Mouse (Mus musculus): ENCODE results near the gene Lmf2. TPM values are rescaled to one million over a fixed set of nuclear protein-coding genes. Genes with fewer than 3 reads are reported as not detected.

Lmf2 gene
- polyA plus RNA-seq, 1 experiment from 2014 or later = 33.0 TPM

DNA sequence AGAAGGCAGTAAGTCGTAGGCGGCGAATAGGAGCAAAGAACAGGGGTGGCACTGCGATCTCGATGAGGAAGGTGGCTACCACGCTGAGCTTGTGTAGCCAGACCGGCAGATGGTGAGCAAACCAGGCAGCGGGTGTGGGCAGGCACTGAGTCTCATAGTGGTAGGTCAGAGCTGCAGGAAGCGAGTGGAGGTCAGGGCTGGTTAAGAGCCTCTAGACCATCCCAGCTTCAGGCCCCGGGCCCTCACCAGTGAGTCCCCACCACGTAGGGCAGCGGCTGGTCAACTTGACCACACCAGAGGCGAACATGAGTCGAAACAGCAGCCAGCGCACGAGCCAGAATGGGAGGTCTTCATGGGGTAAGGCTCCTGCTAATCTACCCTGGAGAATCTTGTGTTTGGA, 1.6 kb downstream of the Lmf2 start:
- 94% methylated on average over 16 of the region's 16 CpGs for WGBS
- Histone ChIP-seq H3K27ac (ENCODE audit: low read depth, low read length) (no peak overlapping the region), H3K4me3 (ENCODE audit: low read length) (no peak overlapping the region), H3K9ac (ENCODE audit: low read depth, low read length) (no peak overlapping the region), H3K27me3 (replicated peaks; ENCODE audit: control insufficient read depth, insufficient read depth, low read length) (no peaks in the 10 kb centered on the region), H3K36me3 (ENCODE audit: control insufficient read depth, insufficient read depth, low read length) (peaks cover 25% of the 10 kb centered on the region), H3K4me1 (ENCODE audit: control insufficient read depth, insufficient read depth, low read depth, low read length) (peaks cover 30% of the 10 kb centered on the region), H3K9me3 (ENCODE audit: control insufficient read depth, low read length) (no peaks in the 10 kb centered on the region), H3K4me2 (ENCODE audit: low read length) (no peak overlapping the region; the same call in 1 of the 2 replicates)
- ATAC-seq = no peak

DNA sequence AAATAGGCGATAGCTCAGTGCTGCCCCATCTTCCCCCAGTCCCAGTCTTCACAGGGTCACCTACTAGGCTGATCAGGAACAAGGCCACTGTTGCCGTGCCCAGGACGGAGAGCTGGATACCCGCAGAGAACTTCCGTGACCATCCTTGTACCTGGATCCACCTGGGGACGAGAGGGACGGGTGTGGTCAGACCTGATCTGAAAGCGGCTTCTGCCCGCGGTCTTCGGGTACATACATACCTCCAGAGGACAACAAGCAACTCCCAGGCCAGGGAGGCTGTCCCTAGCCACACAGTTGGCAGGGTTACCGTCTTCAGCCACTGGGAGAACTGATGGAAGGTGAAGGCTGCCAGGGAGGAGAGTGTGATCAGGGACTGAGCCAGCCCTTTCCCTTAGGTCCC, 2.7 kb downstream of the Lmf2 start:
- Histone ChIP-seq H3K9ac (ENCODE audit: low read depth, low read length) (no peak overlapping the region), H3K4me3 (ENCODE audit: low read length) (no peak overlapping the region), H3K36me3 (ENCODE audit: control insufficient read depth, insufficient read depth, low read length) (peaks cover 25% of the 10 kb centered on the region), H3K4me1 (ENCODE audit: control insufficient read depth, insufficient read depth, low read depth, low read length) (peaks cover 23% of the 10 kb centered on the region), H3K9me3 (ENCODE audit: control insufficient read depth, low read length) (no peaks in the 10 kb centered on the region), H3K27me3 (replicated peaks; ENCODE audit: control insufficient read depth, insufficient read depth, low read length) (no peaks in the 10 kb centered on the region), H3K4me2 (ENCODE audit: low read length) (no peak overlapping the region), H3K27ac (ENCODE audit: low read depth, low read length) (no peak overlapping the region)
- 98% methylated on average over 12 of the region's 12 CpGs for WGBS
- ATAC-seq = no peak

DNA sequence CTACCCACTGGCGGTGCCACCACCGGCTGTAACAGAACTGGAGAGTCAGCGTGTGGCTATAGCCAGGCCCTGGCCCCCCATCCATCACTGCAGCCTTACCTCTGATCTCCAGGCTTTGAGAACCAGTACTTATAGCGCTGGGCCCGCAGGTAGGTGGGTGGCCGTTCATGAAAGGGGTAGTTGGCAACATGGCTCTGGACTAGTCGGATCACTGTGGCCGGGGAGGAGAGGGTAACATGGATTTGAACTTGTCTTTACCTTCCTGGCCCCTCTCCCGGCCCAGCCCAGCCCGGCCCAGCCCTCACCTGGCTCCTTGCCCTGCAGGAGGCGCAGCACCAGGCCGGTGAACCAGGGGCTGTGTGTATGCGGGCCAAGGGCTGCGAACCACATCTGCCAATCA, 3.4 kb downstream of the Lmf2 start:
- no peak for ATAC-seq

DNA sequence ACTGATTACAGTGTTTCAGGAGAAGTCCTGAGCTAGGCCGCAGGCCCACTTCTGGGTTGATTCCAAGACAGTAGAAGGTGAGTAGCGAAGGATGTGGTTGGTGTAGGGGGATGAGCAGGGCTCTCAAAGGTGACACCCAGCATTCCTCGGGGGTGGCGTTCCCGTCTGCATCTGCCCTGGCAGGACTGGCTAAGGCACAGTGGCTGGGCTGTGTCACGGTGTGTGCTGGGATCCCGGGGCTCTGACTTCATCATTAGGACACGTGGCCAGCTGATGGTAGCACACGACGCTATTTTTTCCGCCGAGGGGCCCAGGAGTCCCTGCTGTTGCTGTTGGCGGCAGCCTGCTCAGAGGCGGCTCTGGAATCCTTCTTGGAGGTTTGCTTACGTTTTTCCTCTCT, 4.2 kb downstream of the Lmf2 start:
- no peak for ATAC-seq
- Histone ChIP-seq H3K27me3 (replicated peaks; ENCODE audit: control insufficient read depth, insufficient read depth, low read length) (no peaks in the 10 kb centered on the region), H3K9ac (ENCODE audit: low read depth, low read length) (no peak overlapping the region), H3K36me3 (ENCODE audit: control insufficient read depth, insufficient read depth, low read length) (peaks cover 25% of the 10 kb centered on the region), H3K9me3 (ENCODE audit: control insufficient read depth, low read length) (no peaks in the 10 kb centered on the region), H3K27ac (ENCODE audit: low read depth, low read length) (no peak overlapping the region), H3K4me1 (ENCODE audit: control insufficient read depth, insufficient read depth, low read depth, low read length) (peaks cover 10% of the 10 kb centered on the region), H3K4me2 (ENCODE audit: low read length) (no peak overlapping the region), H3K4me3 (ENCODE audit: low read length) (no peak overlapping the region)
- WGBS = 90% methylated on average over 15 of the region's 15 CpGs

More for the DNA sequence above, 3.4 kb downstream of the Lmf2 start:
- H3K27me3 ChIP-seq (replicated peaks; ENCODE audit: control insufficient read depth, insufficient read depth, low read length) = no peaks in the 10 kb centered on the region
- H3K36me3 ChIP-seq (ENCODE audit: control insufficient read depth, insufficient read depth, low read length) = peaks cover 25% of the 10 kb centered on the region
- H3K4me1 ChIP-seq (ENCODE audit: control insufficient read depth, insufficient read depth, low read depth, low read length) = peaks cover 17% of the 10 kb centered on the region
- no peak overlapping the region for H3K9ac ChIP-seq (ENCODE audit: low read depth, low read length)
- no peak overlapping the region for H3K4me2 ChIP-seq (ENCODE audit: low read length)
- H3K4me3 ChIP-seq (ENCODE audit: low read length) = no peak overlapping the region
- H3K27ac ChIP-seq (ENCODE audit: low read depth, low read length) = no peak overlapping the region
- H3K9me3 ChIP-seq (ENCODE audit: control insufficient read depth, low read length) = no peaks in the 10 kb centered on the region
- 96% methylated on average over 14 of the region's 14 CpGs for WGBS

DNA sequence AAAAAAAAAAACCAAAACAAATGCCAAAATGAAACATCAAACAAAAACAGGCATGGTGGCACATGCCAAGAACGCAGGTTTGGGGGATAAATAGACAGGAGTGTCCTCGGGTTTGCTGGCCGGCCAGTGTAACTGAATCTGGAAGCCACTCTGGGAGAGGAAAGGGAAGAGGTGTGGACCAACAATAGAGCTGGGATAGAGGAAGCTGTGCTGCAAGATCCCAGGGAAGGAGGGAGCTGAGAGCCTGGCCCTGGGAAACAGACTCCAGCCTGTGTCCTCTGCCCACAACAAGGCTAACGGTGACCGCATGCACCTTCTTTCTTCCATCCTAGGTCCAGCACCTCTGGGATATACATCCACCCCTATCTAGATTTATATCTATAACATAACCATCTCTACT, 5.0 kb downstream of the Lmf2 start:
- no peaks in the 10 kb centered on the region for H3K27me3 ChIP-seq (replicated peaks; ENCODE audit: control insufficient read depth, insufficient read depth, low read length)
- H3K9me3 ChIP-seq (ENCODE audit: control insufficient read depth, low read length) = no peaks in the 10 kb centered on the region
- 83% methylated on average over 5 of the region's 5 CpGs for WGBS
- peaks cover 10% of the 10 kb centered on the region for H3K4me1 ChIP-seq (ENCODE audit: control insufficient read depth, insufficient read depth, low read depth, low read length)
- no peak overlapping the region for H3K9ac ChIP-seq (ENCODE audit: low read depth, low read length)
- no peak overlapping the region for H3K4me2 ChIP-seq (ENCODE audit: low read length)
- no peak overlapping the region for H3K4me3 ChIP-seq (ENCODE audit: low read length)
- H3K27ac ChIP-seq (ENCODE audit: low read depth, low read length) = no peak overlapping the region
- H3K36me3 ChIP-seq (ENCODE audit: control insufficient read depth, insufficient read depth, low read length) = peaks cover 25% of the 10 kb centered on the region
- ATAC-seq = no peak

DNA sequence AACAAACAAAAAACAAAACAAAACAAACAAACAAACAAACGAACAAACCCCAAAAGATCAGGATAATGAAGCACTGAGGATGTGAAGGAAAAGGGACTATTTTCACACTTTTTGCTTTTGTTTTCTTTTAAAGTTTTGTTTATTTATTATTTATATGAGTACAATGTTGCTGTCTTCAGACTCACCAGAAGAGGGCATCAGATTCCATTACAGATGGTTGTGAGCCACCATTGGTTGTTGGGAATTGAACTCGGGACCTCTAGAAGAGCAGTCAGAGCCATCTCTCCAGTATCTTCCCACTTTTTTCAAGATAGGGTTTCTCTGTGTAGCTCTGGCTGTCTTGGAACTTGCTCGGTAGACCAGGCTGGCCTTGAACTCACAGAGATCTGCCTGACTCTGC, 12.1 kb downstream of the Lmf2 start:
- no peaks in the 10 kb centered on the region for H3K27me3 ChIP-seq (replicated peaks; ENCODE audit: control insufficient read depth, insufficient read depth, low read length)
- no peaks in the 10 kb centered on the region for H3K4me1 ChIP-seq (ENCODE audit: control insufficient read depth, insufficient read depth, low read depth, low read length)
- no peak overlapping the region for H3K4me3 ChIP-seq (ENCODE audit: low read length)
- 91% methylated on average over 3 of the region's 3 CpGs for WGBS
- H3K27ac ChIP-seq (ENCODE audit: low read depth, low read length) = no peak overlapping the region
- no peaks in the 10 kb centered on the region for H3K36me3 ChIP-seq (ENCODE audit: control insufficient read depth, insufficient read depth, low read length)
- no peak overlapping the region for H3K4me2 ChIP-seq (ENCODE audit: low read length)
- ATAC-seq = no peak
- no peaks in the 10 kb centered on the region for H3K9me3 ChIP-seq (ENCODE audit: control insufficient read depth, low read length)
- H3K9ac ChIP-seq (ENCODE audit: low read depth, low read length) = no peak overlapping the region

DNA sequence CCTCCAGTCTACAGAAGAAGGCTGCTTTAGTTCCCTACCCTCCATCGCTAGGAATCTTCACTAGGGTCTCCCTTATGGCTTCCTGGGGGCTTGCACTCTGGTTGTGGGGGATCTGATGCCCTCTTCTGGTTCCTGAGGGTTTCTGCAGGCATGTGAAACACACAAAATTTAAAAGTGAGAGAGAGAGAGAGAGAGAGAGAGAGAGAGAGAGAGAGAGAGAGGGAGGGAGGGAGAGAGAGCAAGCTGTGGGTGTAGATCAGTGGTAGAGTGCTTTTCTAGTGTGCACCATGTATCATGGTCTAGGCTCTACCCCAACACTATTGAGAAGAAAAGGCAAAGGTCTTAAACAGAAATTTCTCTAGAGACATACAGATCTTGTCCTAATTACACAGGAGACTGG, 13.8 kb downstream of the Lmf2 start:
- 45% methylated on average over 1 of the region's 1 CpGs for WGBS
- H3K4me1 ChIP-seq (ENCODE audit: control insufficient read depth, insufficient read depth, low read depth, low read length) = no peaks in the 10 kb centered on the region

DNA sequence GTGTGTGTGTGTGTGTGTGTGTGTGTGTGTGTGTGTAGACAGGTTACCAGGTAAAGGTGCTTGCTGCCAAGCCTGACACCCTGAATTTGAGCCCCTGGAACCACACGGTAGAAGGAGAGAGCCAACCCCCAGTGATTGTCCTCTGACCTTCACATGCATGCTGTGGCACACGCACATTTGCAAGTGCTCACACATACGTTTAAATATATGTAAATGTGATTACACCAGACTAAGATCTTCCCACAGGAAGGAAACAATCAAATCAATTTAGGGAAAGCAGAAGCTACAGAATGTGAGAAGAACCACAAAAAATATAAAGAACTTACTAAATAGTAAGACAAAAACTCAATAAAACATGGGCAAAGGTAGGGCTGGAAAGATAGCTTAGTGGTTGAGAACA, 15.3 kb downstream of the Lmf2 start:
- WGBS = 89% methylated on average over 3 of the region's 3 CpGs
- no peak for ATAC-seq
- Histone ChIP-seq H3K4me2 (ENCODE audit: low read length) (no peak overlapping the region), H3K4me3 (ENCODE audit: low read length) (no peak overlapping the region), H3K27ac (ENCODE audit: low read depth, low read length) (no peak overlapping the region), H3K27me3 (replicated peaks; ENCODE audit: control insufficient read depth, insufficient read depth, low read length) (no peaks in the 10 kb centered on the region), H3K4me1 (ENCODE audit: control insufficient read depth, insufficient read depth, low read depth, low read length) (no peaks in the 10 kb centered on the region), H3K9ac (ENCODE audit: low read depth, low read length) (no peak overlapping the region), H3K9me3 (ENCODE audit: control insufficient read depth, low read length) (no peaks in the 10 kb centered on the region), H3K36me3 (ENCODE audit: control insufficient read depth, insufficient read depth, low read length) (no peaks in the 10 kb centered on the region)

More for the DNA sequence above, 13.8 kb downstream of the Lmf2 start:
- ATAC-seq = no peak
- Histone ChIP-seq H3K9ac (ENCODE audit: low read depth, low read length) (no peak overlapping the region), H3K36me3 (ENCODE audit: control insufficient read depth, insufficient read depth, low read length) (no peaks in the 10 kb centered on the region), H3K4me3 (ENCODE audit: low read length) (no peak overlapping the region), H3K27ac (ENCODE audit: low read depth, low read length) (no peak overlapping the region), H3K9me3 (ENCODE audit: control insufficient read depth, low read length) (no peaks in the 10 kb centered on the region), H3K4me2 (ENCODE audit: low read length) (no peak overlapping the region), H3K27me3 (replicated peaks; ENCODE audit: control insufficient read depth, insufficient read depth, low read length) (no peaks in the 10 kb centered on the region)

DNA sequence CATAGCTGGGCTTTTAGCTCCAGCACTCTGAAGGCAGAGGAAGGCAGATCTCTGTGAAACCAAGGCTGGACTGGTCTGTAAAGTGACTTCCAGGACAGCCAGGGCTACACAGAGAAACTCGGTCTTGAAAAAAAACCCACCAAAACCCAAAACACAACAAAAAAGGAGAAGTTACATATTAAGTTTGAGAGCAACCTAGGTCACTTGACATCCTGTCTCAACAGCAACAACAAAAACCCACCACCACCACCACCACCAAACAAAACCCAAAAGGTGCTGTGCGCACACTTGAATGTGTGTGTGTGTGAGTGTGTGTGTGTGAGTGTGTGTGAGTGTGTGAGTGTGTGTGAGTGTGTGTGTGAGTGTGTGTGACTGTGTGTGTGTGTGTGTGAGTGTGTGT, 15.8 kb downstream of the Lmf2 start:
- Histone ChIP-seq H3K4me1 (ENCODE audit: control insufficient read depth, insufficient read depth, low read depth, low read length) (no peaks in the 10 kb centered on the region), H3K9ac (ENCODE audit: low read depth, low read length) (no peak overlapping the region), H3K36me3 (ENCODE audit: control insufficient read depth, insufficient read depth, low read length) (no peaks in the 10 kb centered on the region), H3K9me3 (ENCODE audit: control insufficient read depth, low read length) (no peaks in the 10 kb centered on the region), H3K4me2 (ENCODE audit: low read length) (no peak overlapping the region), H3K27ac (ENCODE audit: low read depth, low read length) (no peak overlapping the region), H3K4me3 (ENCODE audit: low read length) (no peak overlapping the region), H3K27me3 (replicated peaks; ENCODE audit: control insufficient read depth, insufficient read depth, low read length) (no peaks in the 10 kb centered on the region)
- WGBS = 92% methylated on average over 2 of the region's 2 CpGs
- no peak for ATAC-seq

DNA sequence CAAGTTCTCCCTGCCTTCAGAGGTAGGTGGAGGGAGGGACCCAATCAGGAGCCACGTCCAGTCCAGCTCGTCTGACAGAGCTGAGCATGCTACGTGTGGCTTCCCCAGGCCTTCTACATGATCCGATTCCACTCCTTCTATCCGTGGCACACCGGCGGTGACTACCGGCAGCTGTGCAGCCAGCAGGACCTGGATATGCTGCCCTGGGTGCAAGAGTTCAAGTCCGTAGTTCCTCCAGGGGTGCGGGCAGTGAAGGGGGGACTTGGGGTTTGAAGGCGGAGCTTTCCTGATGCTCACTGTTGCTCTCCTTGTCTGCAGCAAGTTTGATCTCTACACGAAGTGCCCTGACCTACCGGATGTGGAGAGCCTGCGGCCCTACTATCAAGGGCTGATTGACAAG, 19.0 kb downstream of the Lmf2 start:
- H3K27ac ChIP-seq (ENCODE audit: low read depth, low read length) = no peak overlapping the region
- no peaks in the 10 kb centered on the region for H3K36me3 ChIP-seq (ENCODE audit: control insufficient read depth, insufficient read depth, low read length)
- no peaks in the 10 kb centered on the region for H3K4me1 ChIP-seq (ENCODE audit: control insufficient read depth, insufficient read depth, low read depth, low read length)
- ATAC-seq = no peak
- no peak overlapping the region for H3K9ac ChIP-seq (ENCODE audit: low read depth, low read length)
- H3K4me2 ChIP-seq (ENCODE audit: low read length) = no peak overlapping the region
- 93% methylated on average over 14 of the region's 14 CpGs for WGBS
- no peaks in the 10 kb centered on the region for H3K9me3 ChIP-seq (ENCODE audit: control insufficient read depth, low read length)
- H3K27me3 ChIP-seq (replicated peaks; ENCODE audit: control insufficient read depth, insufficient read depth, low read length) = no peaks in the 10 kb centered on the region
- H3K4me3 ChIP-seq (ENCODE audit: low read length) = no peak overlapping the region

Measured in hindbrain, embryonic 16.5 days (tissue).